Mouse (Mus musculus): ENCODE results near the gene Mkln1. TPM values are rescaled to one million over a fixed set of nuclear protein-coding genes. Genes with fewer than 3 reads are reported as not detected.

The Mkln1 gene
- 100 to 1,000 TPM; 118 to 129 TPM for total RNA-seq (2021)

GRCm38 (mm10) chr6:31398431-31399205 lies at the start of gene Mkln1:
TSS of gene Mkln1 (plus strand) at chr6:31398735.
- peak; percentile 91 for DNase-seq
- intact Hi-C loops (cut with DNase I), result loop anchor here (10.0 kb wide), 1 partner anchor 184 kb away; no protein-coding TSS in a partner anchor

DNA sequence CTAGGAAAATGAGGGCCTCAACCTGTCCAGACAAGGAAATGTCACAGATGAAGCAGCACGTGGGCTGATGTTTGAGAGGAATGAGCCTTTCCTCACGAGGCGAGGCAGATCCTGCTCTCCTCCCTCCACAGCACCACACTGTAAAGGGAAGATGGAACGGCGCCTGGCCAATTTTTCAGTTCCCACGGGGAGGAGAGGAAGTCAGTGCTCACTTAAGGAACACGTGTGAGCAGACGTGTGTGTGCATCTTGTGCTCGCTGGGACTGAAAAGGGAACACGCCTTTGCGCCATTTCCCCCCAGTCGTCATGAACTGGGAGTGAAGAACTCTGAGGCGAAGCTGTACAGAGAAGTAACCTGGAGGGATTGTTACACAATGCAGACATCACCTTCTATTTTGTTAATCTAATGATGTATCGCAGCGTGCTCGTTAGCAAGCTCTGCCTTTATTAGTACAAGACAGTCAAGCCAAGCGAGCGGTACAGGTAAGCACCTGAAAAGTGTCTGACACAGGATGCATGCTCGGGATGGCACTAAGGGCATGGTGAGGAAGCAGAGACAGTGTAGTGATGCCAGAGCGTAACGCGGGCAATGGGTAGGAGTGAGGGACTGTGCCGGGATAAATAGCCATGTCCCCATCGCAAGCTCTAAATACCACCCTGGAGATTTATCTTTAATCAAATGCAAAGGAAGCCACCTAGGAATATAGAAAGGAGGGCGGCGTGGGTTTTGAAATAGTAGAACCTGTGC lies 41.9 kb upstream of the Mkln1 start:
- no peak for DNase-seq
- intact Hi-C loops (cut with DNase I), result no loop called here

DNA sequence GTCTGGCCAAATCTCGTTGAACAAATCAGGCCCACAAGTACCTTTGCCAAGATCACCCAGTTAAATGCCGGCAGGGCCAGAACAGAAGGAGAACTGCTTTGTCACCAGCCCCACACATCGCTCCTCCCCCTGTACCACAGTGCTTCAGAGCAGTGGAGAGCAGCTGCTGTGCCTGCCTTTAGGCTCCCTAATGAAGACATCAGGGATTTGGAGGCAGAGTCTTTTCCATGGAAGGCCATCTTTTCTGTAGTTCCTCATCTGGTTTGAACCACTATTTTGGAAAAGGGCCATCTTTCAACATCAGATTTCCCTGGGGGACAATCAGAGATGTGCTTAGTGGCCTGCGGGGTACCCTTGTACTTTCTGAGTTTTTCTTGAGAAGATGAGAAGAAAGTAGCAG lies 41.2 kb upstream of the Mkln1 start:
- peak; percentile 59 for DNase-seq
- intact Hi-C loops (cut with DNase I), result no loop called here

- intact Hi-C loops (cut with DNase I), result no loop called here
- peak; percentile 9 for DNase-seq
These were observed 35.9 kb upstream of the Mkln1 start for GRCm38 (mm10) chr6:31362617-31363016.

DNA sequence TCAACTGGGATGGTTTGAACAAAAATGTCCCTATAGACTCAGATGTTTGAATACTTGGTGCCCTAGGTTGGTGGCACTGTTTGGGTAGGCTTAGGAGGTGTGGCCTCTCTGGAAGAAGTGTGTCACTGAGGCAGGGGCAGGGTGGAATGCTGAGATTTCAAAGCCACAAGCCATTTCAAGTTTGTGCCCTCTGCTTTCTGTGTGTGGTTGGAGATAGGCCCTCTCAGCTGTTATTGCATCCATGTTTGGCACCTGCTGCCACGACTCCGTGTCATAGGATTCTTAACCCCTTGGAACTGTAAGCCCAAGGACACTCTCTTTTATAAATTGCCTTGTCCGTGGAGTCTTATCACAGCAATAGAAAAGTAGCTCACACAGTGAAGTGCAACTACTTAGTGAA lies 34.1 kb upstream of the Mkln1 start:
- DNase-seq, result no peak
- intact Hi-C loops (cut with DNase I), result no loop called here

DNA sequence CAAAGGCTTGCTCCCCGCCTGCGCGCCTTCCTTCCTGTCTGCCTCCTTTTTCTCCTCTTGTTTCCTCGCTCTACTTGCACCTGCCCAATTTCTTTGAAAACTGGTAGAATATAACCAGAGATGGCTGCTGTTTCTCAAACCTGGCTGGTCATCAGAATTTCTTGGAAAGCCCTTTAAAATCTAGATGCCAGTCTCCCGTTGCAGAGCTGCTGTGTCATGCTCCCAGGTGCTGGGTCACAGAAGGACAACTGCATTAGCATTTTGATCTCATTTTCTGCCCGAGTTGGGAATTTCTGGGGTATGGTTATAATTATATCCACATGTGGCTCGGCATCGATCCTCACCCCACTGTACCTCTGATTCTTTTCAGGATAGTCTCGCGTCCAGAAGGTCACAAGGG lies 30.6 kb upstream of the Mkln1 start:
- DNase-seq, result no peak
- intact Hi-C loops (cut with DNase I), result no loop called here

GRCm38 (mm10) chr6:31368559-31368958 lies 30.0 kb upstream of the Mkln1 start:
- intact Hi-C loops (cut with DNase I), result no loop called here
- DNase-seq, result no peak

GRCm38 (mm10) chr6:31369875-31370274 lies 28.7 kb upstream of the Mkln1 start:
- intact Hi-C loops (cut with DNase I), result no loop called here

DNA sequence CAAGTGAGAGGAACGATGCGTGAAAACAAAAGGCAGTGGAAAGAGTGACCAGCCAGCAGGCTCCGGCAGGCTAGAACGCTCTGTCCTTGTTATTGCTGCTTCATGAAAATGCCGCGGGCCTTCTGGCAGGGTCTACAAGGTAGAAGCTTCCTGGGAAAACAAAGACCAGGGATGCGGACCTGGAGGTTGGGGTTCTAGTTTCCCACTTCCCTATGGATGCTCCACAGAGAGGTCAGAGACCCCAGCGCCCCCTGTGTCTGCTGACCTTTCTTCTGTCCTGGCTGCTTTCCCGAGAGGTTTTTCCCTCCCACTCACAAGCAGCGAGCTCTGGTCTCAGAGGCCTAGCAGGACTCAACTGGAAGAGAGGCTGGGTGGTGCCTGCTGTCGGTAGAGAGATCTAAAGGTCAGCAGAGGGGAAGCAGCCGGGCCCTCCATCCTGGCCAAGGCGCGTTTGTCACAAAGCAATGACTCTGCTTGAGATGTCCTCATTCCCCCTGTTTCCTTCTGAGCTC lies 27.9 kb upstream of the Mkln1 start:
- intact Hi-C loops (cut with DNase I), result no loop called here
- DNase-seq, result no peak

More at GRCm38 (mm10) chr6:31369875-31370274, 28.7 kb upstream of the Mkln1 start:
- DNase-seq, result peak; percentile 33

DNA sequence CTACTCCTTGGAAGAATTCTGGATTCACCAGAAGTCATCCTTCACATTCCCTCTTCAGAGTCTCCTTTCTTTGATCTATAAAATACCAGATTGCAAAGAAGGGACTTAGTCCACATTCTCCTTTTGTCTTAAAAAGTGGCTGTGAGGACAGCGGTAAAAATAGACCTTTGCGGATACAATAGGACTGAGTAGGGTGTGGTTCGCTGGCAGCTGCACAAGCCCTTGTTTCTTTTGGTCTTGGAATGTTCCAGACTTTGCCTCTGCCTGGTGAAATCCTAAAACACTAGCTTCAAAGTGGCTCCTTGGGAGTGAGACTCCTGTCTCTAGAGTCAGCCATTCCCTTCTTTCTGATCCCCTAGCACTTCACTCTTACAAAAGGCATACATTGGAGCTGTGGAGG lies 27.4 kb upstream of the Mkln1 start:
- no peak for DNase-seq
- intact Hi-C loops (cut with DNase I), result no loop called here

- no peak for DNase-seq
- intact Hi-C loops (cut with DNase I), result no loop called here
These were observed 25.9 kb upstream of the Mkln1 start for GRCm38 (mm10) chr6:31372620-31373019.

DNA sequence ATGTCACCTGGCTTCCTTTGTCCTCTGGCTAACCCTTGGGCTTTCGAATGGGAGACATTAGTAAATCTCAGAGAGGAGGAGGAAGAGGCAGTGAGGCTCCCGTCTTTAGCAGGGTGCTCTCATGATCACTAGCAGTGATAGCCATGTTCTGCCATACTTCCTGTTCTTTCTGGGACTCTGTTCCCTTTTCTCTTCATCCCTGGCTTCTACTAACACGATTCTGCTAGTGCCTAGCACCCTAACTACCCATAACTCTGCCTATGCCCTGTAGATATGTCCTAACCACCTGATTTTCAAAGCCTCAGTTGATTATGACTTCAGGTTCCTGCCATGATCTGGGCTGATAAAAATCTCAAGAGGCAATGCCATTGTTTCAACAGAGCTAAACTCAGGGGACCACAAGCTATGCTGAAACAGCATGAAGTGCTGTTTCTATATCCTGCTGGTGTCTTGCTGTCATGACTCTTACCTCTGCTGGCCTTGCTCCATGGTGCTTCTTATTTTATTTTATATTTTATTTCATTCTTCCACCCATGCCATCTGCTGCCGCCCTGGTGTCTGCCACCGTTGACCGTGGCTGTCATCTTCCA lies 25.4 kb upstream of the Mkln1 start:
- no peak for DNase-seq
- intact Hi-C loops (cut with DNase I), result no loop called here

- DNase-seq, result no peak
- intact Hi-C loops (cut with DNase I), result no loop called here
These were observed 15.5 kb upstream of the Mkln1 start for GRCm38 (mm10) chr6:31382989-31383388.

- DNase-seq, result no peak
- intact Hi-C loops (cut with DNase I), result no loop called here
These were observed 13.7 kb upstream of the Mkln1 start for GRCm38 (mm10) chr6:31384794-31385193.

GRCm38 (mm10) chr6:31385281-31386145 lies 13.0 kb upstream of the Mkln1 start:
- intact Hi-C loops (cut with DNase I), result no loop called here
- no peak for DNase-seq

DNA sequence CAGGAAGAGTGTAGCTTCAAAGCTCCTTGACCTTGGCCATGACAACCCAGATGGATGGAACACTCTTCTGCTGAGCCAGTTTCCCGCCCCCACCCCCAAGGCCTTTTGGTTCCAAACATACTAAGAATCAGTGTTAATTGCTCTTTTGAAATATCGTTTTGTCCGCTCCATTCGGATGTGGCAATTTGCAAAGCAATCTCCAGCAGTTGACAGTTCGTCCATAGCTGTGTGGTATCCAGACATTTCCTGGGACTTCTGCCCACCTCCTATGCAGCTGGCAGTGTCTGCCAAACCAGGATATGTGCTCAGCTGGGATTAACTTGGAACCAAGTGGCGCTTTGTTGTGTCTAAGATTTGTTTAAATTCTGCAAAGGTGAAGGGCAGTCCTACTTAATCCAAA lies 8.8 kb upstream of the Mkln1 start:
- DNase-seq, result peak; percentile 56
- intact Hi-C loops (cut with DNase I), result loop anchor here (10.0 kb wide), 1 partner anchor 175 kb away; no protein-coding TSS in a partner anchor

DNA sequence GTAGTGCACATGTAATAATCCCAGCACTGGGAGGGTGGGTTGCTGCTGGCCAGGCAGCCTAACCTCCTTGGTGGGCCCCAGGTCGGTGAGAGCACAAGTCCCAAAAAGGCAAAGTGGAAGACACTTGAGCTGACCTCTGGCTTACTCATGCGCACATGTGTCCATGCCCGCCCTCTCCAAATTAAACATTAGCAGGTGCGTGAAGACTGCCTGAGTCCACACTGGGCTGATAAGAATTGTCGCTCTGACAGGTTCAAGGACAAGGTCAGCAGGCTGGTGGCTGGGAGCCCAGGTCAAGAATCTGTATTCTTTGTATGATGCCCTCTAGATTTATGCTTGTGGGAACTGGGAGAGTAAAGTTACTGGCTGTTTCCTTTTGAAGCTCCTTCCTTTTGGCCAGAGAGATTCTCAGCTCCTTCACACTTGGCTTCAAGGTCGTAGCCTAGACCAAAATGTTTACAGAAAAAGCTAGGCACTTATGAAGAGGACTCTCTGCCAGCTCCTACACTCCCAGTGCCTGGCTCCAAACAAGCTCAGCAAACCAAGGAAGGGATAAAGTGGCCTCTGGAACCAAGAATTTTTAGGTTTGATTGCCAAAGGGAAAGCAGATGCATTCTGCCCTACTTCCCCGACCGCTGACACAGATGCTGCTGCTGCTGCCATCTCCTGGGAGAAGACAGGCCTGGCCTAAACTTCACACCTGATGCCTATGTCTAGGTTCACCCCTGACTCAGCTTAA lies 8.1 kb upstream of the Mkln1 start:
- DNase-seq, result no peak
- intact Hi-C loops (cut with DNase I), result loop anchor here (10.0 kb wide), 1 partner anchor 176 kb away; no protein-coding TSS in a partner anchor

- no peak for DNase-seq
- intact Hi-C loops (cut with DNase I), result loop anchor here (10.0 kb wide), 1 partner anchor 178 kb away; no protein-coding TSS in a partner anchor
These were observed 5.7 kb upstream of the Mkln1 start for GRCm38 (mm10) chr6:31392871-31393270.

DNA sequence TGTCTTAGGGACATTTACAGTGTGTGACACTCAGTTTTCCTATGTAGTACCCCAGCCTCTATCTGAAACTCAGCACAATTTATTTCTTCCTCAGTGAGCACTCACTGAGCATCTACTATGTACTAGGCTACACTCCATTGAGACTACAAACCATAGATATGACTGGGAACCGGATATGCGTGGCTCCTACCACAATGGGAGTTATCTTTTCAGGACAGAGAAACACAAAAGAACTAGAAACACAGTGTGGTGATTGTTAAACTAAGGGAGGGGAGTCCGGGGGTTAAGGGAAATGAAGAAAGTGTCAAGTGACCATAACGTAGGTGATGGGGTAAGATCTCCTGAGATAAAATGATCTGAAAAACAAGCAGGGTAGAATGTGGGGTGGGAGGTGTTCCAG lies 2.4 kb upstream of the Mkln1 start:
- DNase-seq, result no peak
- intact Hi-C loops (cut with DNase I), result loop anchor here (10.0 kb wide), 1 partner anchor 181 kb away; no protein-coding TSS in a partner anchor

Measured in left cerebral cortex, postnatal 4 days (tissue).